Mouse (Mus musculus): ENCODE data around the gene Etv6.

- TF ChIP-seq CTCF (IDR thresholded peaks at IDR 0.05; ENCODE audit: borderline replicate concordance, extremely low read depth, insufficient read depth, insufficient read length) (no peak), POLR2A (IDR thresholded peaks at IDR 0.05; ENCODE audit: borderline replicate concordance, extremely low read depth, insufficient read depth, insufficient read length, poor library complexity, severe bottlenecking) (no peak)
Observed at GRCm38 (mm10) chr6:134079563-134079962, 44.1 kb downstream of the Etv6 start.
